Mouse (Mus musculus): ENCODE measurements at regions not wholly inside any gene's neighbourhood (a gene's known extent, or its start where the extent isn't known, plus 50 kb on each side); places are given as distances from the start of the nearest gene placed in this dataset.
A peak's percentile ranks its signal among the peaks of the same experiment; 100 is the strongest.

DNA sequence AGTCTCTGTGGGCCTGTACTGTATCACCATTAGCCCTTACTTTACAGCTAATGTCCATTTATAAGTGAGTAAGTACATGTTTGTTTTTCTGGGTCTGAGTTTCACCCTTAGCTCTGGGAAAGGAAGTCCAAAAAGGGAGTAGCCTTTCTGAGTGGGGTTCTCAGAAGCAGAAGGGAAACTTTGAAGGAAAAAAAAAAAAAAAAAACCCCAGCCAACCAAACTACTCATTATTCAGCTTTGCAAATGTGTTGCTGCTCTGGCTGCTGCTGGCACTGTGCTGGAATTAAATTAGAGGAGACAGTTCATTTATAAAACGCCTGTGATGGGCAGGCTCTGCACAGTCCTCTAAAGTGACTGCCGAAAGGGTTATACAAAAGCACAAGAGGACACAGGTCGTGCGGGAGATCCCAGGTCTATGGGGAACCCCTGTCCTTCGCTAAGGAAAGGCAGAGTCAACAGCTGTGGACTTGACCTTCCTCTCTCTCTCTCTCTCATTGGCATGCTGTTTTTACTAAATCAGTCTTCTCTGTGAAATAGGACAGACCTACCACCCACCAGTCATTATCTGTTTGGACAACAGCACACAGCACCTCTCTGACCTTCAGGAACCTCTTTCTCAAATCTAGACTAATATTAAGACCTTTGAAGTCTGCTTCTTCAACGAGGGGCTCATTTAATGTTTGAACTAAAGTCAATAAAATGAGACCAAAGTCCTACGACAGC lies 165.4 kb downstream of the Cd47 start:
- Histone ChIP-seq H3K27me3 (replicated peaks) (no peaks in the 10 kb centered on the region), H3K36me3 (no peaks in the 10 kb centered on the region)
- 13% methylated on average over 7 of the region's 7 CpGs for WGBS

DNA sequence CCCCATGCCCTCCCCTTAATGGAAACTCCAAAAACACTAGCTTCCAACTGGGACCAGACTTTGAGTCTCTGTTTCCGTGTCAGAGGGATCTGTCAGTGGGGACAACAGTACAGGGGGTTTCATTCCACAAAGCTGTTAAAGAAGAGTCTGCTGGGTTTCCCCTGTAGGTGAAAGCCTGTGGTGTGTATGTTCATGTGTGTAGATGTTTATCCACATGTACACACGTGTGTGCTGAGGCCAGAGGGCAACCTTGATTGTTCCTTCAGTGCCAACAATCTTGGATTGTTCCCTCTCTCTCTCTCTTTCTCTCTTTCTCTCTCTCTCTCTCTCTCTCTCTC lies 165.9 kb downstream of the Cd47 start:
- 40% methylated on average over 2 of the region's 2 CpGs for WGBS
- Histone ChIP-seq H3K4me1 (replicated peaks) (peaks cover 21% of the 10 kb centered on the region), H3K9me3 (no peaks in the 10 kb centered on the region), H3K4me3 (replicated peaks) (no peak overlapping the region), H3K9ac (no peak overlapping the region), H3K27ac (peak overlapping the region; percentile 46; the same call in 1 of the 2 replicates), H3K36me3 (no peaks in the 10 kb centered on the region), H3K27me3 (replicated peaks) (no peaks in the 10 kb centered on the region), H3K4me2 (replicated peaks) (no peak overlapping the region)
- peak; percentile 24 for ATAC-seq

More for the DNA sequence above, 165.4 kb downstream of the Cd47 start:
- Histone ChIP-seq H3K4me3 (replicated peaks) (no peak overlapping the region), H3K9ac (no peak overlapping the region), H3K27ac (peak overlapping the region; percentile 46), H3K4me2 (replicated peaks) (no peak overlapping the region), H3K4me1 (replicated peaks) (peaks cover 20% of the 10 kb centered on the region), H3K9me3 (no peaks in the 10 kb centered on the region)
- ATAC-seq: peak; percentile 58

DNA sequence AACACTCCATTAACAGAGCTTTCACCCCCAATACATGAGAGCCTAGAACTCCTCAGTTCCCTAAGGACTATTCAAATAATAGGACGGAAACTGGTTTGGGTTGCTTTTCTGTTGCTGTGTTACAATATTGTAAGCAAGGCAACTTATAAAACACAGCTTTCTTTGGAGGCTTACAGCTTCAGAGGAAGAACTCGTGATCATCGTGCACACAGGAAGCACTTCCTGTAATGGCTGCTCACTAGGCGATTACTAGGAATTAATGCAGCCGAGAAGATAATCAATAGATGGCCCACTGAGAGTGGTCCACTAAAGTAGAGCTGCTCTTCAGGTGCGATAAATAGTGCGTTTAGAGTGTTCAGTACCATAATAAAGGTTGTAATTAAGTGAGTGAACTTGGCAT lies 166.8 kb downstream of the Cd47 start:
- no peaks in the 10 kb centered on the region for H3K36me3 ChIP-seq
- no peak overlapping the region for H3K4me3 ChIP-seq (replicated peaks)
- no peaks in the 10 kb centered on the region for H3K9me3 ChIP-seq
- WGBS: 87% methylated on average over 7 of the region's 7 CpGs
- H3K27ac ChIP-seq: no peak overlapping the region
- ATAC-seq: no peak
- H3K4me2 ChIP-seq (replicated peaks): no peak overlapping the region
- peaks cover 22% of the 10 kb centered on the region for H3K4me1 ChIP-seq (replicated peaks)
- H3K27me3 ChIP-seq (replicated peaks): no peaks in the 10 kb centered on the region
- H3K9ac ChIP-seq: no peak overlapping the region

DNA sequence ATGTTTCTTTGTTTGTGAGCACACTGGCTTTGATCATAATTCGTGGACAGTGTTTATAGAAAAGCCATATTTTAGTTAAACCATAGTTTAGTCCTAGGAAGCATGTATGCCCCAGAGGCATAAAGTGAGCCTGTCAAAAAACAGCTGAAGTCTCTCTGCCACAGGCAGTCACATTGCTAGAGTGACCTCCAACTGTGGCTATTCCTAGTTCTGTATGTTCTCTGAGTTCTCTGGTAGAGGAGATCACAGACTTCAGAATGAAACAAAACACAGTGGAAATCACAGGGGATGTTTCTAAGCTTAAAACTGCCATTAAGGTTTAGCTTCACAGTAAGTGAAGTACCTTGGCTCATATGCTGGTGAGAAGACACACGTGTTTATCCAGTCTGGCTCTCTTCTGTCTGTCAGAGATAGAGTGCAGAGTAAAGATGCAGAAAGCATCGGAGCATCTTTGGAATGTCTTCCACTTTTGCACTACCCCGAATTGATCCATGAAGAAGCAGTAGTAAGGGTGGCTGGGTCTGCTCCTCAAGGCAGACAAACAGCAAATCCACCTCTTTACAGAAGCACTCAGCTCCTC lies 168.0 kb downstream of the Cd47 start:
- Histone ChIP-seq H3K9ac (no peak overlapping the region), H3K4me1 (replicated peaks) (peaks cover 22% of the 10 kb centered on the region), H3K9me3 (no peaks in the 10 kb centered on the region), H3K27ac (no peak overlapping the region), H3K27me3 (replicated peaks) (no peaks in the 10 kb centered on the region), H3K4me2 (replicated peaks) (no peak overlapping the region), H3K36me3 (no peaks in the 10 kb centered on the region), H3K4me3 (replicated peaks) (no peak overlapping the region)
- no peak for ATAC-seq
- WGBS: 47% methylated on average over 4 of the region's 4 CpGs

DNA sequence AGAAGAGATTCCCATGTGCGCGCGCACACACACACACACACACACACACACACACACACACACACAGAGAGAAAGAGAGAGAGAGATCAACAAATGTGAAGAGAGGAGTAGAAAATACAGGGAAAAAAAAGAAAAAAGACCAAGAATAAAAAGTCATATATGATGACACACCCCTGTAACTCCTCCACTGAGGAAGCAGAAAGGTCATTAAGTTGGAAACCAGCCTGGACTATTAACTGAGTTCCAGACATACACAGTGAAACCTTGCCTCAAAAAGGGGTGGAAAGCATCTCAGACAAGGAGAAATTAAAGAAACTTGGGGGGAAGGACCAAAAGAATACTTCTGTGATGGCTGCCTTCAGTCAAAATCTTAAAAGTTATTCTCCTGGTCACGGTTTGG lies 168.7 kb downstream of the Cd47 start:
- Histone ChIP-seq H3K27ac (no peak overlapping the region), H3K27me3 (replicated peaks) (no peaks in the 10 kb centered on the region), H3K9ac (no peak overlapping the region), H3K4me3 (replicated peaks) (no peak overlapping the region), H3K4me1 (replicated peaks) (peaks cover 17% of the 10 kb centered on the region), H3K9me3 (no peaks in the 10 kb centered on the region), H3K4me2 (replicated peaks) (no peak overlapping the region), H3K36me3 (no peaks in the 10 kb centered on the region)
- no peak for ATAC-seq
- 95% methylated on average over 4 of the region's 4 CpGs for WGBS

DNA sequence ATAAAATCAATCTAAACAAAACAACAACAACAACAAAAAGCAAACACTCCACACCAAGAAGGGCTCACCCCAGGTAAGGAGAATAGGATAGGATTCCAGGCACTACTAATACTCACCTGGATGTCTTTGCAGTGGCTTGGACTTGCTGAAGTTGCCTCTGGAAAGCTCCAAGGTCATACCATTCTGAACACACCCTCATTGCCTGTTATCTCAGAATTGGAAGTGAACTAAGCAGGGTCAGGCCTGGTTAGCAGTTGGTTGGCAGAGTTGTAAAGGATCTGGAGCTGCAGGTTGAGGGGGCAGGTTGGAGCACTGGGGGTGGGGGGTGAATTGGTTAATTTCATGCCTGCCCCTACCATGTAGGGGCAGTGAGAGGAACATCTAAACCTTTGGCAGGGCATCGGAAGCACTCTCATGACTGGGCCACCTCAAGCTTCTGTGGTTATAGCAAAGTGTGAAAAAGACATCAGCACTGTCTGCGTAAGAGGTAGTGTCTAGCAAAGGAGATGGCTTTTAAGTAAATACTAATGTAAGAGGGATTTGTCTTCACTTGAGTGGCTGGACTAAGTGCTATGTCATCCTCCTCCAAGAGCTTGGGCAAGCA lies 169.5 kb downstream of the Cd47 start:
- WGBS: 91% methylated on average over 2 of the region's 2 CpGs
- no peak overlapping the region for H3K9ac ChIP-seq
- no peak overlapping the region for H3K27ac ChIP-seq
- H3K4me1 ChIP-seq (replicated peaks): peaks cover 14% of the 10 kb centered on the region; the same call in 1 of the 2 replicates
- peak; percentile 41; the same call in 1 of the 2 replicates for ATAC-seq
- H3K4me3 ChIP-seq (replicated peaks): no peak overlapping the region
- H3K9me3 ChIP-seq: no peaks in the 10 kb centered on the region
- no peaks in the 10 kb centered on the region for H3K27me3 ChIP-seq (replicated peaks)
- no peaks in the 10 kb centered on the region for H3K36me3 ChIP-seq
- H3K4me2 ChIP-seq (replicated peaks): no peak overlapping the region

DNA sequence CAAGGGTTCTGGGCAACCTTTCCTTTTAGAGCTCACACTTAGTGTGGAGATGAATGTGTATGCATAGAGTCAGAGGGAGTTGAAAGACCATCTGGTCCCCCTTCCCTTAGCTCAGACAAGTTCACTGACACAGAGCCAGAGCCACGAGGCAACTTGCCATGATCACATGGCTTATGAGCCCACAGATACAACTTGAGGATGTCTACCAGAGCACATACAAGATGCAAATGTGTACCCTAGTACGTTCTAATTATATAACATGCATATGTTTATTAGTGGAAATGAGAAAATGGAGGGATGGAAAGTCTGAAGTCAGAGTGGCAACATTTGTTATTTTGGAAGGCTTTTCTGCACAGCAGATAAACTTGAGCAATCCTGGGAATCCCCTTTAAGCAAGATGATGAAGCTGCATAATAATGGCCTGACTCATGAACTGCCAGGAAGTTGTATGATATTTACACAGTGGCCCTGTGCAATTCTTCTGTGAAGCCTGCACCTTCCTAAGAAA lies 170.0 kb downstream of the Cd47 start:
- no peak overlapping the region for H3K27ac ChIP-seq
- H3K4me3 ChIP-seq (replicated peaks): no peak overlapping the region
- H3K4me1 ChIP-seq (replicated peaks): peaks cover 11% of the 10 kb centered on the region; the same call in 1 of the 2 replicates
- H3K27me3 ChIP-seq (replicated peaks): no peaks in the 10 kb centered on the region
- no peak overlapping the region for H3K9ac ChIP-seq
- ATAC-seq: peak; percentile 18; the same call in 1 of the 2 replicates
- 75% methylated on average over 2 of the region's 2 CpGs for WGBS
- H3K36me3 ChIP-seq: no peaks in the 10 kb centered on the region
- no peak overlapping the region for H3K4me2 ChIP-seq (replicated peaks)
- no peaks in the 10 kb centered on the region for H3K9me3 ChIP-seq

DNA sequence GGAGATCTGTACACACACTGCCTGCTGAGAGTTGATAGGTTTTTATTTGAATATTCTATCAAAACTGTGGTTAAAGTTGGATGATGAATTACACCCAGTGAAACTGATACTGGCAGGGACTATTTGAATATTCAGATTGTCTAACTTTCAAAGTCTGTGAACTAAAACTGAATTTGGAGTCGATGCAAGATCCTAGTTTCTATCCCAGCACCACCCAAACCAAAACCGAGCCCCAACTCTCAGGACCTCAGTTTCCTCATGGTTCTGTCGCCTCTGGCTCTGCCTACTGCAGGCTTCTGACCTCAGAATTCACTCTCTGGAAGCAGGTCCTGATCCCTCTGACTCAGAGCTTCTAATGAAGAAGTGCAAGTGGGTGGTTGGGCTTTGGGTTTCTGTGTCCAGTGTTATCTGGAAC lies 170.8 kb downstream of the Cd47 start:
- no peaks in the 10 kb centered on the region for H3K9me3 ChIP-seq
- ATAC-seq: no peak
- peaks cover 7% of the 10 kb centered on the region; the same call in 1 of the 2 replicates for H3K4me1 ChIP-seq (replicated peaks)
- WGBS: 85% methylated on average over 3 of the region's 3 CpGs
- H3K27ac ChIP-seq: no peak overlapping the region
- no peak overlapping the region for H3K9ac ChIP-seq
- H3K4me2 ChIP-seq (replicated peaks): no peak overlapping the region
- H3K36me3 ChIP-seq: no peaks in the 10 kb centered on the region
- no peak overlapping the region for H3K4me3 ChIP-seq (replicated peaks)
- no peaks in the 10 kb centered on the region for H3K27me3 ChIP-seq (replicated peaks)

DNA sequence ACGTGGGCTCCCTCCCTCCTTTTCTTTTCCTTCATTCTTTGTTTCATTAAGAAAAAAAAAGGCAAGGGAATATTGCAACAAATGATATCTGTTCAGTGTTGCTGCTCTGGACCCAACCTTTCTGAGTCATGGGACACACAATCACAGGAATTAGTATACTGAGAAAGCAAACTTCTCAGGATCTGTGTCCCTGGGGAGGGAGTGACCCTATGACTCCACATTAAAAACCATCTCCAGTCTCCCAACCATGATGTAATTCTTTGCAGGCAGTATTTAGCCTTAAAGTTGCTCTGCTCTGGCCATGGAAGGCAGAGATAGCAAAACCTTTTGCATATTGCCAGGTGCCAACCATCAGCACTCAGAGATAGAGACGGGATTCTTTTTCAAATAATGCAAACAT lies 176.9 kb downstream of the Cd47 start:
- no peaks in the 10 kb centered on the region for H3K9me3 ChIP-seq
- H3K4me1 ChIP-seq (replicated peaks): no peaks in the 10 kb centered on the region
- no peaks in the 10 kb centered on the region for H3K27me3 ChIP-seq (replicated peaks)
- no peak overlapping the region for H3K27ac ChIP-seq
- no peak overlapping the region for H3K4me2 ChIP-seq (replicated peaks)
- H3K36me3 ChIP-seq: no peaks in the 10 kb centered on the region
- H3K4me3 ChIP-seq (replicated peaks): no peak overlapping the region
- no peak overlapping the region for H3K9ac ChIP-seq
- no peak for ATAC-seq
- WGBS: 87% methylated on average over 2 of the region's 2 CpGs

DNA sequence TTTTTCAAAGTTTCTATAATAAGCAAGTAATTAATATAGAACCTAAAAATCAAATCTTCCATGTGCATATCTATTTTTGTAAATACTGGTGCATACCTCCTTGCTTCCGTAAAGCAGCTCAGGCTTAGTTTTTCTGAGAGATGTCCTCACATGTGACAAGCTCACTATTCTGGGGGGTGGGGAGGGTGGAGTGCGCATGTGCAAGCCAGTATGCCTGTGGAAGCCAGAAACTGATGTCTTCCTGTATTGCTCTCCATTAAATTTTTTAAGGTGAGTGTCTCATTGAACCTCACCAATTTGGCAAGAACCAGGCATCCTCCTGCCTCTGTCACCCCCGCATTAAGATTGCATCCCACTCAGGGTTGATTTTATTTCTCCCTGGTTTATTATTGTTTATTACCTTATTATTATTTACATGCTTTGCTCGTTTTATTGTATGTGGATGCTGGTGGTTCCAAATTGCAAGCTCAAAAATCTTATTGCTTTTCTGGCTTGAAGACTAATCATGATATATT lies 179.2 kb downstream of the Cd47 start:
- Histone ChIP-seq H3K9ac (no peak overlapping the region), H3K4me2 (replicated peaks) (no peak overlapping the region), H3K4me1 (replicated peaks) (no peaks in the 10 kb centered on the region), H3K27me3 (replicated peaks) (no peaks in the 10 kb centered on the region), H3K9me3 (no peaks in the 10 kb centered on the region), H3K36me3 (no peaks in the 10 kb centered on the region), H3K27ac (no peak overlapping the region), H3K4me3 (replicated peaks) (no peak overlapping the region)
- ATAC-seq: no peak
- WGBS: 95% methylated on average over 4 of the region's 4 CpGs

DNA sequence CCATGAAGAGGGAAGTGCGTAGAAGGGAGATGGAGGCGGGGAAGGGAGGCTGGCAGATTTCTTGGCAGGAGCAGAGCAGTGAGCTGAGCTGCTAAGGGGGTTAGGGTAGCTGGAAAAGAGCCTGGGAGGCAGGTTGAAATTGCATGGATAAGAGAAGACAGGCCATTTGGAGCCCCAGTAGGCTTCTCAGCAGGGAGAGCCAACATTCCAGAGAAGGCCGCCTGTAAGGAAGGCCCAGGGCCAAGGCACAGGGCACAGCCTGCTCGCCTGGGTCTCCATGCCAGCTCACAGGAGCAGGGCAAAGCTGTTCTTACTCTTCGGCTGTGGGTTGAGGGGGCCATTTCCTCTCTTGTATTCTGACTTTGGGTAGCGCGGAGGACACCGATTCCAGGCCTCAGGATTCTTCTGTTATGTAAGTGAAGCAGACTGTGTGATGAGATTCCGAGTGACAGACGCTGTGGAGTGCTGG lies 179.9 kb downstream of the Cd47 start:
- H3K36me3 ChIP-seq: no peaks in the 10 kb centered on the region
- H3K4me1 ChIP-seq (replicated peaks): no peaks in the 10 kb centered on the region
- 72% methylated on average over 10 of the region's 10 CpGs for WGBS
- no peak overlapping the region for H3K27ac ChIP-seq
- ATAC-seq: no peak
- no peak overlapping the region for H3K4me3 ChIP-seq (replicated peaks)
- no peak overlapping the region for H3K9ac ChIP-seq
- H3K4me2 ChIP-seq (replicated peaks): no peak overlapping the region
- no peaks in the 10 kb centered on the region for H3K9me3 ChIP-seq
- no peaks in the 10 kb centered on the region for H3K27me3 ChIP-seq (replicated peaks)

DNA sequence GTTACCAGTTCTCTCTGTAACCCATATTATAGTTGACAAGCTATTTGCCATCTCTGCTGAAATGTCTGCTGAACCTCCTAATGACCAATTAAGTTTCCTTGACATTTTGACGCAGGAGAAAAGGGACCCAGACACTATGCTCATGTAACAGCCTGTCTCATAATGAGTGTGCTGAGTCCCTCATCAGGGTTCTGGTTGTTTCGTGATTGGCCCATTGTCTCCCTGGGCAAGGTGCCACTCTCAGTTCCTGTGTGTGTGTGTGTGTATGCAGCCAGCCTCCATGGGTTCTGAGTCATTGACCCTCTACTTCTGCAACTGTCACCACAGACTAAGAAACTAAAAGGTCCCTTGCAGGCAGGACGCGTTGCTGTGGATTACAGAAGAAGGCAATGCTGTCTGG lies 181.8 kb downstream of the Cd47 start:
- no peaks in the 10 kb centered on the region for H3K36me3 ChIP-seq
- no peaks in the 10 kb centered on the region for H3K27me3 ChIP-seq (replicated peaks)
- H3K4me1 ChIP-seq (replicated peaks): no peaks in the 10 kb centered on the region
- 86% methylated on average over 4 of the region's 4 CpGs for WGBS
- H3K4me2 ChIP-seq (replicated peaks): no peak overlapping the region
- no peak overlapping the region for H3K27ac ChIP-seq
- no peak overlapping the region for H3K4me3 ChIP-seq (replicated peaks)
- H3K9ac ChIP-seq: no peak overlapping the region
- H3K9me3 ChIP-seq: no peaks in the 10 kb centered on the region
- no peak for ATAC-seq

All from intestine, embryonic 15.5 days (tissue).